Mouse (Mus musculus) kidney, embryonic 16.5 days (tissue): ENCODE results near the gene Zfp3. TPM values are rescaled to one million over a fixed set of nuclear protein-coding genes. Genes with fewer than 3 reads are reported as not detected.

Experiments
- ATAC-seq: fragments of 200-750 bp; cut with Nextera tagmentation; 2 replicates; pipeline ENCODE4 v1.8.0; 2017; ENCODE audit warnings: moderate TSS enrichment; ENCODE audit not compliant: low FRiP score, low TSS enrichment
- H3K27ac ChIP-seq: fragments of 300-500 bp; sonication (generic); 2 replicates; pipeline ENCODE4 v1.5.1; 2014; ENCODE audit warnings: low read length
- H3K27me3 ChIP-seq: fragments of 300-500 bp; sonication (generic); 2 replicates; pipeline ENCODE4 v1.6.1; 2014; ENCODE audit warnings: low read length, control low read depth, mixed read lengths; ENCODE audit not compliant: insufficient read depth
- H3K36me3 ChIP-seq: fragments of 300-500 bp; sonication (generic); 2 replicates; pipeline ENCODE4 v1.6.1; 2014; ENCODE audit warnings: low read length, control low read depth, mixed read lengths; ENCODE audit not compliant: insufficient read depth
- H3K4me1 ChIP-seq: fragments of 300-500 bp; sonication (generic); 2 replicates; pipeline ENCODE4 v1.6.1; 2014; ENCODE audit warnings: low read length, control low read depth, mixed read lengths; ENCODE audit not compliant: insufficient read depth
- H3K4me2 ChIP-seq: fragments of 300-500 bp; sonication (generic); replicated peaks from 2 replicates; pipeline ENCODE4 v1.6.1; 2014; ENCODE audit warnings: low read depth, low read length
- H3K4me3 ChIP-seq: fragments of 300-500 bp; sonication (generic); 2 replicates; pipeline ENCODE4 v1.5.1; 2014; ENCODE audit warnings: mild to moderate bottlenecking, low read length
- H3K9ac ChIP-seq: fragments of 300-500 bp; sonication (generic); replicated peaks from 2 replicates; pipeline ENCODE4 v1.6.1; 2014; ENCODE audit warnings: low read length
- H3K9me3 ChIP-seq: fragments of 300-500 bp; sonication (generic); 2 replicates; pipeline ENCODE4 v1.6.1; 2016; ENCODE audit warnings: low read length, control low read depth
- WGBS: fragments of 180-500 bp; shearing (Covaris S2); extraction: QIAGEN DNeasy Blood & Tissue Kit; methylation state at CpG from one replicate; pipeline ENCODE4 v1.1.7; 2014; 5-methylcytosine and 5-hydroxymethylcytosine counted together
- polyA plus RNA-seq: library from polyadenylated mRNA; unstranded; fragments of >200 nt; fragmentation: Nextera tagmentation; extraction: Ambion mirVana; gene quantifications from 2 replicates; pipeline ENCODE4 v1.2.1, GENCODE M21; 2015

The Zfp3 gene
- polyA plus RNA-seq, 1 experiment from 2014 or later = 8.7 TPM

DNA sequence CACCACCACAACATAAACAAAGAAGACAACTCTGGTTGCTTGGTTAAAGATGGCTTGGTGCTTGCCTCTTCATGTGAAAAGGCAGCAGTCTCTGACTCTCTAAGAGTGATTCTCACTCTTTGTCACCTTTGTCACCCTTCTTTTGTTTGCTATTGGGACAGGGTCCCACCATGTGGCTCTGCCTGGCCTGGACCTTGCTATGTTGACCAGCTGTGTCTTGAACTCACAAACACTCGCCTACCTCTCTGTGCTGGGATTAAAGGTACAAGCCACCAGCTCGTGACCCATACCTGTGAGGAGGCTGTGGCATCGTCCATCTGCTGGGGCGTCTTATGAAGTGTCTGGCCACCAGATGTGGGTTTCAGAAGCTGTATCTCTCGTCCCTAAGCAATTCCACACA lies 30.8 kb upstream of the Zfp3 start:
- Histone ChIP-seq H3K4me3 (no peak overlapping the region), H3K9me3 (no peaks in the 10 kb centered on the region), H3K36me3 (peaks cover 8% of the 10 kb centered on the region; the same call in 1 of the 2 replicates), H3K9ac (no peak overlapping the region), H3K27ac (no peak overlapping the region), H3K27me3 (no peaks in the 10 kb centered on the region), H3K4me2 (no peak overlapping the region), H3K4me1 (no peaks in the 10 kb centered on the region)
- ATAC-seq = no peak
- 62% methylated on average over 5 of the region's 5 CpGs for WGBS

- no peaks in the 10 kb centered on the region for H3K27me3 ChIP-seq
- H3K9me3 ChIP-seq = no peaks in the 10 kb centered on the region
- H3K4me2 ChIP-seq = no peak overlapping the region
- no peak overlapping the region for H3K9ac ChIP-seq
- no peak for ATAC-seq
- H3K4me1 ChIP-seq = no peaks in the 10 kb centered on the region
- H3K36me3 ChIP-seq = no peaks in the 10 kb centered on the region
- no peak overlapping the region for H3K4me3 ChIP-seq
- WGBS = 56% methylated on average over 5 of the region's 5 CpGs
- H3K27ac ChIP-seq = no peak overlapping the region
Measured at GRCm38 (mm10) chr11:70737749-70738148, 26.3 kb upstream of the Zfp3 start.

DNA sequence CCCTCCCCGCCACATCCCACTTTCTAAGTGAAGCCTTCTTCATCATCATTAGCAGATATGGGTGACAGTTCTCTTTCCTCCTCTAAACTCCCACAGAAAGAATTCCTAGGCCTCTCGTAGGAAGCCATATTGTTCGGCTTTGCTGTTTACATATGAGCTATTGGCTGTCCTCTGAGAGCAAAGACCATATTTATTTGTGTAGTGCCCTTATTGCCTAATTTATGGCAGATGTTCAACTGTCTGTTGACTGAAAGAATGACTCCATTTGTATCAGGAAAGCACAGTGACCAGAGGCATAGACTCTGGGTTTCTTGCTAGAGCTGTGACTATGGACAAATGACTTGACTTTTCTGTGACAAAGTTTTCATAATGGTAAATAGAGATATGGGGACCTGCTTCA lies 22.4 kb upstream of the Zfp3 start:
- Histone ChIP-seq H3K9ac (no peak overlapping the region), H3K4me2 (no peak overlapping the region), H3K4me3 (no peak overlapping the region), H3K4me1 (no peaks in the 10 kb centered on the region), H3K36me3 (no peaks in the 10 kb centered on the region), H3K9me3 (no peaks in the 10 kb centered on the region), H3K27me3 (no peaks in the 10 kb centered on the region), H3K27ac (no peak overlapping the region)
- ATAC-seq = no peak
- WGBS = 90% methylated on average over 3 of the region's 3 CpGs

GRCm38 (mm10) chr11:70742117-70742516 lies 21.9 kb upstream of the Zfp3 start:
- no peak overlapping the region for H3K27ac ChIP-seq
- no peak overlapping the region for H3K4me2 ChIP-seq
- no peaks in the 10 kb centered on the region for H3K27me3 ChIP-seq
- WGBS = 86% methylated on average over 7 of the region's 7 CpGs
- no peaks in the 10 kb centered on the region for H3K4me1 ChIP-seq
- no peaks in the 10 kb centered on the region for H3K36me3 ChIP-seq
- no peak overlapping the region for H3K4me3 ChIP-seq
- no peak overlapping the region for H3K9ac ChIP-seq
- H3K9me3 ChIP-seq = no peaks in the 10 kb centered on the region
- ATAC-seq = no peak

DNA sequence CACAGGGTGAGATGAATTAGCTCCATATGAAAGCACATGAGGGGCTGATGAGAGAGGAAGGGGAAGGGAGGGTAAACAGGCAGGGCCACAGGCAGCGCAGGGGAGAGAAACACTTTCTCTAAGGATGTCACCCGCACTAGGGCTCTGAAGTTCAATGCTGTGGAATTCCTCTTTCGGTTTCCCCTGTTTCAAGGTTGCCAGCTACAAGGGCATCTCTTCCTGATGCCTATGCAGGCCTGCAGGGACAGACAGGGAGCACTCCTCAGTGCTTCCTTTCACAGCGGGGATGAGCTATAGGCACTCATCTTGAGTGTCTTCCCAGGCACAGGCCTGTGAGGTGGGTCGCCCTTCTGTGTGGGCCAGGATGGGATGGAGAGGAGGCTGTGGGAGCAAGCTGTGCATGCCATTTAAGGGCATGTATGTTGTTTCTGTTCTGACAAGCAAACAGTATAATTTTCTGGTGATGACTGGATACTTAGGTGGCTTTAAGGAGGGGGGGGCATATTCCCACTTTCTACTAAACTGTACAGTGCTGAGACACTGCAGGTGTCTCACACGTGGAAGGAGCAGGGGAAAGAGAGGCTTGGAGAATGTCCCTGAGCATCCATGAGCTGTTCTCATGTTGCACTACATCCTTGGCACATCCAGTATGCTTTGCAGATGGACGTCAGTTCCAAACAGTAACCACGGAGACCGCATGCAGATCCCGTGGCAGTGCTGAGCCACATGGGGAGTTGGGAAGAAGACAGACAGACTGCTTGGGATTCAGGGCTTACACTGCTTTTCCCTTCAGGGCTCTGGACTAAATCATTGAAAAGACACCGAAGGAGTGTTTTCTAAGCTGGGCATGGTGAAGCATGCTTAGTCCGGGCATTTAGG lies 21.2 kb upstream of the Zfp3 start:
- Histone ChIP-seq H3K4me1 (no peaks in the 10 kb centered on the region), H3K4me3 (no peak overlapping the region), H3K27me3 (no peaks in the 10 kb centered on the region), H3K36me3 (no peaks in the 10 kb centered on the region), H3K9me3 (no peaks in the 10 kb centered on the region), H3K27ac (no peak overlapping the region), H3K4me2 (no peak overlapping the region), H3K9ac (no peak overlapping the region)
- 86% methylated on average over 12 of the region's 12 CpGs for WGBS
- ATAC-seq = no peak

DNA sequence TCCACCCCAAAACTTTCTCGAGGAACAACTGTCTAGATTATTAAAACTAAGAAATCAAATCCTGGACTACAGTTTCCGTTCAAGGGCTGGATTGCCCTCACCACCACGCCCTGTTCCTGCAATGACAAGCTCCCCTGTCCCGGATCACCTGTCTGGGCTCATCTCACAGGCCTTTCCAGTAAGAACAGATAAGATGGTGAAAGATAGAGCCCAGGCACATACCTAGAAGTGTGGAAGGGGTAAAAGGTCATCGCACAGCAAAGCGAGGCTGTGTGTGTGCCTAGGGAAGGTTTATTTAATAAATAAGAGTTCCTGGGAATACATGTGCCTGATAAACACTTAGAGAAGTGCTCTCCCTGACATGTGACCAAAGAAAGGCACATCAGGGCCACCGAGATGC lies 18.4 kb upstream of the Zfp3 start:
- H3K27me3 ChIP-seq = no peaks in the 10 kb centered on the region
- H3K9ac ChIP-seq = no peak overlapping the region
- 79% methylated on average over 7 of the region's 7 CpGs for WGBS
- no peak overlapping the region for H3K27ac ChIP-seq
- no peaks in the 10 kb centered on the region for H3K36me3 ChIP-seq
- ATAC-seq = no peak
- H3K4me1 ChIP-seq = no peaks in the 10 kb centered on the region
- H3K4me2 ChIP-seq = no peak overlapping the region
- H3K9me3 ChIP-seq = no peaks in the 10 kb centered on the region
- no peak overlapping the region for H3K4me3 ChIP-seq

GRCm38 (mm10) chr11:70747876-70748545 lies 16.0 kb upstream of the Zfp3 start:
- Histone ChIP-seq H3K27me3 (no peaks in the 10 kb centered on the region), H3K9me3 (no peaks in the 10 kb centered on the region), H3K4me1 (no peaks in the 10 kb centered on the region), H3K9ac (no peak overlapping the region), H3K27ac (no peak overlapping the region), H3K4me3 (no peak overlapping the region), H3K36me3 (no peaks in the 10 kb centered on the region), H3K4me2 (no peak overlapping the region)
- 75% methylated on average over 4 of the region's 4 CpGs for WGBS
- ATAC-seq = no peak

GRCm38 (mm10) chr11:70752337-70753017 lies 11.5 kb upstream of the Zfp3 start:
- H3K9ac ChIP-seq = no peak overlapping the region
- no peak overlapping the region for H3K27ac ChIP-seq
- no peak overlapping the region for H3K4me3 ChIP-seq
- no peak overlapping the region for H3K4me2 ChIP-seq
- H3K4me1 ChIP-seq = no peaks in the 10 kb centered on the region
- H3K27me3 ChIP-seq = no peaks in the 10 kb centered on the region; the same call in 1 of the 2 replicates
- ATAC-seq = no peak
- no peaks in the 10 kb centered on the region for H3K9me3 ChIP-seq
- 83% methylated on average over 4 of the region's 4 CpGs for WGBS
- H3K36me3 ChIP-seq = no peaks in the 10 kb centered on the region

- no peaks in the 10 kb centered on the region for H3K4me1 ChIP-seq
- no peak overlapping the region for H3K4me2 ChIP-seq
- no peak overlapping the region for H3K27ac ChIP-seq
- H3K9ac ChIP-seq = no peak overlapping the region
- no peaks in the 10 kb centered on the region for H3K36me3 ChIP-seq
- no peaks in the 10 kb centered on the region; the same call in 1 of the 2 replicates for H3K27me3 ChIP-seq
- no peak overlapping the region for H3K4me3 ChIP-seq
- no peaks in the 10 kb centered on the region for H3K9me3 ChIP-seq
- ATAC-seq = no peak
- WGBS = 89% methylated on average over 10 of the region's 10 CpGs
Measured at GRCm38 (mm10) chr11:70753146-70753545, 10.9 kb upstream of the Zfp3 start.
